Mouse (Mus musculus) midbrain, embryonic 12.5 days (tissue): ENCODE measurements at regions not wholly inside any gene's neighbourhood (a gene's known extent, or its start where the extent isn't known, plus 50 kb on each side); places are given as distances from the start of the nearest gene placed in this dataset.

ENCODE experiments used
- ATAC-seq: fragments of 200-750 bp; cut with Nextera tagmentation; 2 replicates; pipeline ENCODE4 v1.8.0; 2017; ENCODE audit warnings: low read depth, moderate TSS enrichment, moderate library complexity; ENCODE audit not compliant: low FRiP score
- H3K27ac ChIP-seq: fragments of 300-500 bp; sonication (generic); replicated peaks from 2 replicates; pipeline ENCODE4 v1.5.1; 2016; ENCODE audit warnings: mild to moderate bottlenecking
- H3K27me3 ChIP-seq: fragments of 300-500 bp; sonication (generic); 2 replicates; pipeline ENCODE4 v1.6.1; 2016; ENCODE audit warnings: mild to moderate bottlenecking
- H3K36me3 ChIP-seq: fragments of 300-500 bp; sonication (generic); 2 replicates; pipeline ENCODE4 v1.6.1; 2016
- H3K4me1 ChIP-seq: fragments of 300-500 bp; sonication (generic); 2 replicates; pipeline ENCODE4 v1.6.1; 2016
- H3K4me2 ChIP-seq: fragments of 300-500 bp; sonication (generic); replicated peaks from 2 replicates; pipeline ENCODE4 v1.6.1; 2016; ENCODE audit warnings: mild to moderate bottlenecking, moderate library complexity
- H3K4me3 ChIP-seq: fragments of 300-500 bp; sonication (generic); 2 replicates; pipeline ENCODE4 v1.5.1; 2016; ENCODE audit warnings: mild to moderate bottlenecking
- H3K9ac ChIP-seq: fragments of 300-500 bp; sonication (generic); replicated peaks from 2 replicates; pipeline ENCODE4 v1.6.1; 2016; ENCODE audit warnings: mild to moderate bottlenecking, moderate library complexity
- H3K9me3 ChIP-seq: fragments of 300-500 bp; sonication (generic); 2 replicates; pipeline ENCODE4 v1.6.1; 2016; ENCODE audit warnings: mild to moderate bottlenecking
- WGBS: fragments of 180-500 bp; shearing (Covaris S2); methylation state at CpG from one replicate; pipeline ENCODE4 v1.1.7; 2016; 5-methylcytosine and 5-hydroxymethylcytosine counted together

DNA sequence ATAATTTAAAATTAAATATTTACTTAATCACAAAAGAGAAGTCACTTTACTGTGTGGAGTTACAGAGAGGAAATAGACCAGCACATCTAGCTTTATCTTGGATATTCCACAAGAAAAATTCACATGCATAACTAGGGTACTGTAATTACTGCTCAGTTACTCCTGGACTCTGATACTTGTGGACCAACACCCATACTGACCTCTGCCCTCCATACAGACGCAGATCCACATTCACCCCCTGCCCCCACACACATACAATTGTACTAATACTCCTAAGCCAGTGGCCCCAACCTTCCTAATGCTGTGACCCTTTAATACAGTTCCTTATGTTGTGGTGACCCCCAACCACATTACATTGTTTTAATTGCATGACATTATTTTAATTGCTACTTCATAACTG lies 2294.3 kb downstream of the 4930444P10Rik start:
- ATAC-seq = no peak

GRCm38 (mm10) chr1:13795196-13795595 lies 2297.9 kb downstream of the 4930444P10Rik start:
- Histone ChIP-seq H3K27ac (no peak overlapping the region), H3K4me2 (no peak overlapping the region), H3K4me3 (no peak overlapping the region), H3K27me3 (no peaks in the 10 kb centered on the region), H3K36me3 (no peaks in the 10 kb centered on the region), H3K4me1 (no peaks in the 10 kb centered on the region), H3K9ac (no peak overlapping the region), H3K9me3 (peaks cover 11% of the 10 kb centered on the region; the same call in 1 of the 2 replicates)
- no peak for ATAC-seq

More for the DNA sequence above, 2294.3 kb downstream of the 4930444P10Rik start:
- Histone ChIP-seq H3K4me3 (no peak overlapping the region), H3K27ac (no peak overlapping the region), H3K9me3 (no peaks in the 10 kb centered on the region), H3K27me3 (no peaks in the 10 kb centered on the region), H3K36me3 (no peaks in the 10 kb centered on the region), H3K4me2 (no peak overlapping the region), H3K4me1 (no peaks in the 10 kb centered on the region), H3K9ac (no peak overlapping the region)
- WGBS = 68% methylated on average over 1 of the region's 1 CpGs

GRCm38 (mm10) chr1:13789318-13790085 lies 2303.6 kb downstream of the 4930444P10Rik start:
- peaks cover 11% of the 10 kb centered on the region; the same call in 1 of the 2 replicates for H3K9me3 ChIP-seq
- H3K27me3 ChIP-seq = peaks cover 7% of the 10 kb centered on the region; the same call in 1 of the 2 replicates
- peak; percentile 80 for ATAC-seq
- peak overlapping the region; percentile 32; the same call in 1 of the 2 replicates for H3K4me2 ChIP-seq
- no peak overlapping the region for H3K9ac ChIP-seq
- no peaks in the 10 kb centered on the region for H3K4me1 ChIP-seq
- WGBS = 39% methylated on average over 13 of the region's 13 CpGs
- H3K36me3 ChIP-seq = no peaks in the 10 kb centered on the region
- H3K4me3 ChIP-seq = no peak overlapping the region
- H3K27ac ChIP-seq = no peak overlapping the region

- Histone ChIP-seq H3K27ac (no peak overlapping the region), H3K9me3 (peaks cover 8% of the 10 kb centered on the region; the same call in 1 of the 2 replicates), H3K4me1 (no peaks in the 10 kb centered on the region), H3K4me3 (no peak overlapping the region), H3K4me2 (no peak overlapping the region), H3K36me3 (no peaks in the 10 kb centered on the region), H3K27me3 (peaks cover 10% of the 10 kb centered on the region; the same call in 1 of the 2 replicates), H3K9ac (no peak overlapping the region)
- 48% methylated on average over 2 of the region's 2 CpGs for WGBS
- no peak for ATAC-seq
Measured at GRCm38 (mm10) chr1:13787016-13787415, 2306.1 kb downstream of the 4930444P10Rik start.

- no peak for ATAC-seq
- WGBS = 6% methylated on average over 4 of the region's 4 CpGs
- Histone ChIP-seq H3K9me3 (no peaks in the 10 kb centered on the region), H3K9ac (no peak overlapping the region), H3K4me1 (no peaks in the 10 kb centered on the region), H3K4me3 (no peak overlapping the region), H3K36me3 (no peaks in the 10 kb centered on the region), H3K27ac (no peak overlapping the region), H3K27me3 (peaks cover 10% of the 10 kb centered on the region; the same call in 1 of the 2 replicates), H3K4me2 (no peak overlapping the region)
Measured at GRCm38 (mm10) chr1:13784396-13784795, 2308.7 kb downstream of the 4930444P10Rik start.

DNA sequence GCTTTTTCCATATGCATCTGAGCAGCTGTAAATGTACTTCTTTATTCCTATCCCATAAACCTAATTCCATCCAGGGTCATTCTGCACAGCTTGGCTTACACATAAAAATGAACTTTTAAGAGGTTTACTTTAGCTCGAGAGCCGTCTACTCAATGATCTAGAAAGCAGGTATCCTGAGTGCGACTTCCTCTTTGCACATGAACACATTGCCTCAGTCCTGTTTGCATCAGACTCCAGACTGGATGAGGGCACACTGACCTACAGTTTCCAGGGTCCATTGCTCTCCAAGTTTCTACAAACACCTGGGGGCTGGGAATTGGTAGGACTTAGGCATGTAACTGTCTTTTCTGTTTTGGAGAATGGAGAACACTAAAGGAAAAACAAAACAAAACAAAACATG lies 2310.5 kb downstream of the 4930444P10Rik start:
- ATAC-seq = no peak
- WGBS = 91% methylated on average over 3 of the region's 3 CpGs
- H3K27me3 ChIP-seq = peaks cover 3% of the 10 kb centered on the region; the same call in 1 of the 2 replicates

DNA sequence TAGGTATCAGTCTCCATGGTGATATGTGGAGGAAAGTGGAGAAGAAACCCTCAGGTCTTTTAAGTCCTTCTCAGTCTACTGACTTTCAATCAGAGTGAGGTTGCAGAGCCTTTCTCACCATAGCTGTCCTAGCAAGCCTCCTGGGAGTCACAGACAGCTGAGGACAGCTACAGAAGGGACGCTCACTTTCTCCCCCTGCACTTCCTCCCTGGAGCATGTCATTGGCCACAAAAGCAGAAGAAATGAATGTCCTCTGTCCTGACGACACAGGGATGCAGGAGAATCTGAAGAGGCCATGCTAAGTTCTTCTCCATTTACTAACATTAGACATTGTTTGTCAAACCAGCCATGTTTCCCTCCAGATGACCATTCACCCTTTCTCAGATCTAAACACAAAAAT lies 2321.0 kb downstream of the 4930444P10Rik start:
- no peaks in the 10 kb centered on the region for H3K4me1 ChIP-seq
- ATAC-seq = no peak
- H3K27ac ChIP-seq = no peak overlapping the region
- no peaks in the 10 kb centered on the region for H3K27me3 ChIP-seq
- no peaks in the 10 kb centered on the region for H3K36me3 ChIP-seq
- H3K4me2 ChIP-seq = no peak overlapping the region
- WGBS = 23% methylated on average over 2 of the region's 2 CpGs
- no peaks in the 10 kb centered on the region for H3K9me3 ChIP-seq
- no peak overlapping the region for H3K9ac ChIP-seq
- no peak overlapping the region for H3K4me3 ChIP-seq

More for the DNA sequence above, 2310.5 kb downstream of the 4930444P10Rik start:
- Histone ChIP-seq H3K4me3 (no peak overlapping the region), H3K4me2 (no peak overlapping the region), H3K9ac (no peak overlapping the region), H3K36me3 (no peaks in the 10 kb centered on the region), H3K4me1 (no peaks in the 10 kb centered on the region), H3K9me3 (no peaks in the 10 kb centered on the region), H3K27ac (no peak overlapping the region)

- no peak overlapping the region for H3K4me3 ChIP-seq
- 75% methylated on average over 10 of the region's 10 CpGs for WGBS
- no peaks in the 10 kb centered on the region for H3K4me1 ChIP-seq
- H3K9me3 ChIP-seq = no peaks in the 10 kb centered on the region
- no peak overlapping the region for H3K27ac ChIP-seq
- no peak overlapping the region for H3K4me2 ChIP-seq
- H3K36me3 ChIP-seq = no peaks in the 10 kb centered on the region
- no peaks in the 10 kb centered on the region for H3K27me3 ChIP-seq
- no peak for ATAC-seq
- H3K9ac ChIP-seq = no peak overlapping the region
Measured at GRCm38 (mm10) chr1:13771014-13771463, 2322.1 kb downstream of the 4930444P10Rik start.

DNA sequence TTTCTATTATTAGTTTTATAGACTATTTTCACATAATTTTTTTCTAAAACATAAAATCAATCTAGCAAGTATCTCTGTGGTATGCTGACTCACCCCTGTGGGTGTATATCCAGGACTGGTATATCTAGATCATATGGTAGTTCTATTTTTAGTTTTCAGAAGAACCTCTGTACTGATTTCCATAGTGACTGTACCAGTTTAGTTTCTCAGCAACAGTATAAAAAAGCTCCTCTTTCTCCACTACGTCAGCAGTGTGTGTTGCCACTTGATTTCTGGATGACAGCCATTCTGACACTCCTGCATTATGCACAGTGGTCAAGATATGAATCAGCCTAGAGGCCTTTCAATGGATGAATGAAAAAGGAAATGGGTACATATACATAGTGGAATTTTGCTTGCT lies 2338.6 kb downstream of the A830018L16Rik start:
- no peak overlapping the region for H3K4me2 ChIP-seq
- no peak overlapping the region for H3K27ac ChIP-seq
- no peaks in the 10 kb centered on the region for H3K4me1 ChIP-seq
- H3K27me3 ChIP-seq = no peaks in the 10 kb centered on the region
- WGBS = 82% methylated on average over 1 of the region's 1 CpGs
- no peaks in the 10 kb centered on the region for H3K36me3 ChIP-seq
- H3K9me3 ChIP-seq = no peaks in the 10 kb centered on the region
- H3K9ac ChIP-seq = no peak overlapping the region
- no peak overlapping the region for H3K4me3 ChIP-seq
- ATAC-seq = no peak

- Histone ChIP-seq H3K4me3 (no peak overlapping the region), H3K9ac (no peak overlapping the region), H3K4me1 (no peaks in the 10 kb centered on the region), H3K27ac (no peak overlapping the region), H3K4me2 (no peak overlapping the region), H3K36me3 (no peaks in the 10 kb centered on the region), H3K9me3 (no peaks in the 10 kb centered on the region), H3K27me3 (no peaks in the 10 kb centered on the region)
- ATAC-seq = no peak
- WGBS = 82% methylated on average over 1 of the region's 1 CpGs
Measured at GRCm38 (mm10) chr1:13751381-13751780, 2337.5 kb downstream of the A830018L16Rik start.
